Mouse (Mus musculus) bone marrow macrophage, adult 2 months (primary cell): ENCODE results near the gene Cers2.
"Not testable (repeated sequence)": the region's sequence is repeated elsewhere in the genome, so short reads cannot be mapped to it uniquely, and the experiment has no call there.

Experiments used
- CTCF ChIP-seq: IDR thresholded peaks from 2 replicates; pipeline ENCODE4 v1.5.1; 2012; ENCODE audit warnings: low read depth, mild to moderate bottlenecking, low read length, moderate library complexity
- POLR2A ChIP-seq: IDR thresholded peaks from 2 replicates; pipeline ENCODE4 v1.6.1; 2012; ENCODE audit warnings: mild to moderate bottlenecking, low read depth, low read length, borderline replicate concordance

DNA sequence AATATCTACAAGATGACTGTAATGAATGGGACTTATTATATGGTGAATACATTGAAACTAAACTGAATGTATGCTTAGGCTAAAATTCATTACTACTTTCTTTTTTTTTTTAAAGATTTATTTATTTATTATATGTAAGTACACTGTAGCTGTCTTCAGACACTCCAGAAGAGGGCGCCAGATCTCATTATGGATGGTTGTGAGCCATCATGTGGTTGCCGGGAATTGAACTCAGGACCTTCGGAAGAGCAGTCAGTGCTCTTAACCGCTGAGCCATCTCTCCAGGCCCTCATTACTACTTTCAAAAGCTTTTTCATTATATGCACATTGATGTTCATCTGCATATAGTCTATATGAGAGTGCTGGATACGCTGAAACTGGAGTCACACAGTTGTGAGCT is 33.8 kb downstream of the Cers2 start:
- TF ChIP-seq POLR2A, CTCF: not testable (repeated sequence)
